8 mouse cellular contexts compared by ENCODE assay signal in genomic region chr15:89078208-89078836, GRCm38 (mm10). TPM values are rescaled to one million over a fixed set of nuclear protein-coding genes. Genes with fewer than 3 reads are reported as not detected.
DNase-seq lines count a peak whose midpoint lies in the region; ATAC-seq and TF ChIP-seq lines count a peak whose summit lies in the region.

No protein-coding gene starts in this region.

- peak; percentile 43 to 72; a peak in 2 of 4 replicates for TF ChIP-seq POLR2A in MEL (IDR thresholded peaks at IDR 0.05; ENCODE audit: control insufficient read depth in 1 of 2, insufficient read depth in 1 of 2, low read depth in 1 of 2, low read length in 2 of 2, poor library complexity in 1 of 2)
- TF ChIP-seq POLR2A in kidney, adult 2 months (IDR thresholded peaks at IDR 0.05; ENCODE audit: low read depth, low read length) = no peak

- no peaks in the 10 kb centered on the region for H3K9me3 ChIP-seq in MEL (replicated peaks; ENCODE audit: insufficient read depth, low read length)
- H3K9me3 ChIP-seq in lung, embryonic 15.5 days = no peaks in the 10 kb centered on the region

- 11% methylated on average over 9 of the region's 9 CpGs for WGBS in kidney, adult 2 months
- WGBS in lung, embryonic 15.5 days = 53% methylated on average over 9 of the region's 9 CpGs

- H3K9ac ChIP-seq in MEL (ENCODE audit: control insufficient read depth, low read depth, low read length, poor library complexity, severe bottlenecking) = peak overlapping the region; percentile 92
- H3K9ac ChIP-seq in lung, embryonic 15.5 days = no peak overlapping the region

- H3K79me2 ChIP-seq in MEL (ENCODE audit: control insufficient read depth, insufficient read depth, low read length, poor library complexity) = peaks cover 22% of the 10 kb centered on the region

- peaks cover 0 to 24% of the 10 kb centered on the region in 2 experiments; a peak in 3 of 4 replicates for H3K4me1 ChIP-seq in MEL (ENCODE audit: control insufficient read depth in 1 of 2, insufficient read depth in 2 of 2, low read length in 2 of 2)
- peaks cover 13% of the 10 kb centered on the region for H3K4me1 ChIP-seq in kidney, adult 2 months (ENCODE audit: control insufficient read depth, insufficient read depth, low read length)
- H3K4me1 ChIP-seq in lung, embryonic 15.5 days = peaks cover 39% of the 10 kb centered on the region

- H3K4me3 ChIP-seq in MEL (ENCODE audit: control insufficient read depth in 1 of 2, insufficient read depth in 1 of 2, low read depth in 2 of 2, low read length in 2 of 2) = peak overlapping the region; percentile 91 to 95
- H3K4me3 ChIP-seq in kidney, adult 2 months (ENCODE audit: insufficient read depth, low read depth, low read length) = peak overlapping the region; percentile 26; the same call in 1 of the 2 replicates
- H3K4me3 ChIP-seq in lung, embryonic 15.5 days = no peak overlapping the region

- no peak for TF ChIP-seq EP300 in MEL (IDR thresholded peaks at IDR 0.05; ENCODE audit: low read depth in 1 of 2, low read length in 2 of 2)

- no peak for TF ChIP-seq CTCF in MEL (IDR thresholded peaks at IDR 0.05 in 2 of 3, conservative IDR thresholded peaks at IDR 0.05 in 1 of 3; ENCODE audit: control insufficient read depth in 1 of 3, insufficient read depth in 1 of 3, low read depth in 2 of 3, low read length in 3 of 3, poor library complexity in 1 of 3, severe bottlenecking in 1 of 3)
- TF ChIP-seq CTCF in kidney, adult 2 months (conservative IDR thresholded peaks at IDR 0.05; ENCODE audit: insufficient read depth, insufficient read length, low read depth, low read length) = no peak

- intact Hi-C loops in gastrocnemius, postnatal 14 days (cut with DNase I; ENCODE audit: low total_unique reads) = no loop called here

- H3K27me3 ChIP-seq in MEL (ENCODE audit: control insufficient read depth in 1 of 2, insufficient read depth in 2 of 2, low read length in 2 of 2) = no peaks in the 10 kb centered on the region
- H3K27me3 ChIP-seq in kidney, adult 2 months (replicated peaks; ENCODE audit: control insufficient read depth, insufficient read depth, low read length) = no peaks in the 10 kb centered on the region
- H3K27me3 ChIP-seq in lung, embryonic 15.5 days = no peaks in the 10 kb centered on the region

- peaks cover 7 to 15% of the 10 kb centered on the region in 2 experiments for H3K36me3 ChIP-seq in MEL (ENCODE audit: control insufficient read depth in 1 of 2, insufficient read depth in 2 of 2, low read length in 2 of 2)
- H3K36me3 ChIP-seq in kidney, adult 2 months (ENCODE audit: control insufficient read depth, insufficient read depth, low read length) = no peaks in the 10 kb centered on the region
- H3K36me3 ChIP-seq in lung, embryonic 15.5 days = peaks cover 19% of the 10 kb centered on the region

- peak; percentile 61 for ATAC-seq in granulocyte monocyte progenitor cell, adult 5-6 weeks (replicated peaks; ENCODE audit: poor library complexity, severe bottlenecking)
- ATAC-seq in lung, embryonic 15.5 days (ENCODE audit: borderline replicate concordance, extremely low read depth, low FRiP score, low TSS enrichment) = no peak

- H3K4me2 ChIP-seq in lung, embryonic 15.5 days = peak overlapping the region; percentile 77

- no peak for TF ChIP-seq RAD21 in MEL (IDR thresholded peaks at IDR 0.05; ENCODE audit: low read depth, low read length)

- peak; percentile 84 for DNase-seq in B cell, adult 2 months
- peak; percentile 95 for DNase-seq in MEL (ENCODE audit: low read depth, low spot score)
- peak; percentile 90 for DNase-seq in kidney, adult 2 months
- DNase-seq in spleen, postnatal 10 days (ENCODE audit: low spot score in 2 of 2) = peak; percentile 50 to 80
- DNase-seq in right cerebral cortex, postnatal 10 days (ENCODE audit: low spot score in 2 of 2) = no peak
- DNase-seq in gastrocnemius, postnatal 14 days = no peak

- peak overlapping the region; percentile 73 for H3K27ac ChIP-seq in MEL (ENCODE audit: control insufficient read depth, low read depth, low read length)
- H3K27ac ChIP-seq in kidney, adult 2 months (ENCODE audit: insufficient read depth, low read depth, low read length) = peak overlapping the region; percentile 80
- no peak overlapping the region for H3K27ac ChIP-seq in lung, embryonic 15.5 days

TF ChIP-seq in MEL, 35 proteins besides CTCF, POLR2A, EP300 and RAD21 (continues in another document):
- TF ChIP-seq UBTF (IDR thresholded peaks at IDR 0.05; ENCODE audit: borderline replicate concordance, insufficient read depth, low read depth, low read length) (no peak), MYC (IDR thresholded peaks at IDR 0.05; ENCODE audit: low read depth, low read length) (0 out of 2 replicates have a peak, but pooled peaks have one; percentile 20), MXI1 (IDR thresholded peaks at IDR 0.05; ENCODE audit: low read depth, low read length) (peak; percentile 87), MYB (IDR thresholded peaks at IDR 0.05; ENCODE audit: low read depth, low read length) (no peak), HCFC1 (IDR thresholded peaks at IDR 0.05; ENCODE audit: low read depth, low read length) (peak; percentile 63; the same call in 1 of the 2 replicates), GABPA (IDR thresholded peaks at IDR 0.05; ENCODE audit: low read depth, low read length) (no peak), MAX (IDR thresholded peaks at IDR 0.05; ENCODE audit: low read length) (peak; percentile 46; the same call in 1 of the 2 replicates), USF1 (IDR thresholded peaks at IDR 0.05; ENCODE audit: low read depth, low read length) (no peak), POLR2AphosphoS2 (IDR thresholded peaks at IDR 0.05; ENCODE audit: low read length) (peak; percentile 76), USF2 (IDR thresholded peaks at IDR 0.05; ENCODE audit: borderline replicate concordance in 1 of 2, insufficient read depth in 1 of 2, low read depth in 1 of 2, low read length in 2 of 2) (no peak), E2F4 (IDR thresholded peaks at IDR 0.05; ENCODE audit: borderline replicate concordance, low read depth, low read length) (no peak), BHLHE40 (IDR thresholded peaks at IDR 0.05; ENCODE audit: borderline replicate concordance, low read depth, low read length) (no peak), TBP (IDR thresholded peaks at IDR 0.05; ENCODE audit: low read depth, low read length) (peak; percentile 83), ELF1 (IDR thresholded peaks at IDR 0.05; ENCODE audit: low read depth, low read length) (peak; percentile 87), SIN3A (IDR thresholded peaks at IDR 0.05; ENCODE audit: low read length) (peak; percentile 90), MAZ (IDR thresholded peaks at IDR 0.05; ENCODE audit: low read depth, low read length) (no peak)

RNA-seq across cellular contexts. Expression of gene Trabd, which starts 3.4 kb away (rescaled TPM):
- 43.1 and 45.9 TPM in 2 replicates for total RNA-seq in MEL (2012; rRNA removed)
- polyA plus RNA-seq in MEL (2012; ENCODE audit: insufficient read depth in 1 of 2, insufficient read length in 2 of 2, low read depth in 1 of 2, low replicate concordance in 2 of 2, missing spikeins in 1 of 2) = 10 to 100 TPM in 1 of 2 experiments, not detected in 1; 81.4 TPM
- total RNA-seq in granulocyte monocyte progenitor cell, adult 5-6 weeks (2014; fragmentation: Nextera tagmentation) = 38.0 and 44.2 TPM in 2 replicates
- 36.9 and 39.8 TPM in 2 replicates for total RNA-seq in granulocyte monocyte progenitor cell, adult 5-6 weeks (2017)
- polyA plus RNA-seq in kidney, adult 2 months (2012; rRNA removed) = 47.2 and 51.0 TPM in 2 replicates
- polyA plus RNA-seq in lung, embryonic 15.5 days (2015; fragmentation: Nextera tagmentation; extraction: Ambion mirVana) = 48.7 and 53.6 TPM in 2 replicates
- 10 to 100 TPM; 20.4 to 23.6 TPM for total RNA-seq in gastrocnemius, postnatal 14 days (2021)

RNA-seq across cellular contexts. Expression of gene Selenoo, which starts 10.6 kb away (rescaled TPM):
- 13.6 and 17.3 TPM in 2 replicates for total RNA-seq in MEL (2012; rRNA removed)
- polyA plus RNA-seq in MEL (2012; ENCODE audit: insufficient read depth in 1 of 2, insufficient read length in 2 of 2, low read depth in 1 of 2, low replicate concordance in 2 of 2, missing spikeins in 1 of 2) = 10 to 100 TPM in 1 of 2 experiments, not detected in 1; 16.6 TPM
- 11.6 and 21.8 TPM in 2 replicates for total RNA-seq in granulocyte monocyte progenitor cell, adult 5-6 weeks (2014; fragmentation: Nextera tagmentation)
- total RNA-seq in granulocyte monocyte progenitor cell, adult 5-6 weeks (2017) = 13.6 and 16.2 TPM in 2 replicates
- polyA plus RNA-seq in kidney, adult 2 months (2012; rRNA removed) = 55.9 and 68.7 TPM in 2 replicates
- 16.5 and 17.6 TPM in 2 replicates for polyA plus RNA-seq in lung, embryonic 15.5 days (2015; fragmentation: Nextera tagmentation; extraction: Ambion mirVana)
- 10 to 100 TPM in 1 of 2 experiments, 1 to 10 TPM in 1; 9.8 to 10.1 TPM for total RNA-seq in gastrocnemius, postnatal 14 days (2021)

RNA-seq across cellular contexts. Expression of gene Panx2, which starts 18.8 kb away (rescaled TPM):
- not detected in 2 replicates for total RNA-seq in MEL (2012; rRNA removed)
- not detected for polyA plus RNA-seq in MEL (2012; ENCODE audit: insufficient read depth in 1 of 2, insufficient read length in 2 of 2, low read depth in 1 of 2, low replicate concordance in 2 of 2, missing spikeins in 1 of 2)
- not detected in 2 replicates for total RNA-seq in granulocyte monocyte progenitor cell, adult 5-6 weeks (2014; fragmentation: Nextera tagmentation)
- not detected in 2 replicates for total RNA-seq in granulocyte monocyte progenitor cell, adult 5-6 weeks (2017)
- 0.08 and 0.19 TPM in 2 replicates for polyA plus RNA-seq in kidney, adult 2 months (2012; rRNA removed)
- polyA plus RNA-seq in lung, embryonic 15.5 days (2015; fragmentation: Nextera tagmentation; extraction: Ambion mirVana) = 0.10 and 0.24 TPM in 2 replicates
- under 1 TPM in 1 of 2 experiments, not detected in 1; 0.27 TPM for total RNA-seq in gastrocnemius, postnatal 14 days (2021)

RNA-seq across cellular contexts. Expression of gene Tubgcp6, which starts 44.6 kb away (rescaled TPM):
- 14.4 and 17.5 TPM in 2 replicates for total RNA-seq in MEL (2012; rRNA removed)
- polyA plus RNA-seq in MEL (2012; ENCODE audit: insufficient read depth in 1 of 2, insufficient read length in 2 of 2, low read depth in 1 of 2, low replicate concordance in 2 of 2, missing spikeins in 1 of 2) = 10 to 100 TPM in 1 of 2 experiments, not detected in 1; 25.3 TPM
- 23.4 and 29.2 TPM in 2 replicates for total RNA-seq in granulocyte monocyte progenitor cell, adult 5-6 weeks (2014; fragmentation: Nextera tagmentation)
- 12.6 and 20.2 TPM in 2 replicates for total RNA-seq in granulocyte monocyte progenitor cell, adult 5-6 weeks (2017)
- 17.2 and 24.4 TPM in 2 replicates for polyA plus RNA-seq in kidney, adult 2 months (2012; rRNA removed)
- polyA plus RNA-seq in lung, embryonic 15.5 days (2015; fragmentation: Nextera tagmentation; extraction: Ambion mirVana) = 14.5 and 15.4 TPM in 2 replicates
- 1 to 10 TPM; 7.2 to 7.3 TPM for total RNA-seq in gastrocnemius, postnatal 14 days (2021)

RNA-seq across cellular contexts. Expression of gene Hdac10, which starts 50.2 kb away (rescaled TPM):
- total RNA-seq in MEL (2012; rRNA removed) = 17.9 and 23.3 TPM in 2 replicates
- 10 to 100 TPM in 1 of 2 experiments, not detected in 1; 26.6 TPM for polyA plus RNA-seq in MEL (2012; ENCODE audit: insufficient read depth in 1 of 2, insufficient read length in 2 of 2, low read depth in 1 of 2, low replicate concordance in 2 of 2, missing spikeins in 1 of 2)
- total RNA-seq in granulocyte monocyte progenitor cell, adult 5-6 weeks (2014; fragmentation: Nextera tagmentation) = 11.3 and 14.7 TPM in 2 replicates
- total RNA-seq in granulocyte monocyte progenitor cell, adult 5-6 weeks (2017) = 11.2 and 13.9 TPM in 2 replicates
- polyA plus RNA-seq in kidney, adult 2 months (2012; rRNA removed) = 26.5 and 27.7 TPM in 2 replicates
- 21.7 and 24.3 TPM in 2 replicates for polyA plus RNA-seq in lung, embryonic 15.5 days (2015; fragmentation: Nextera tagmentation; extraction: Ambion mirVana)
- total RNA-seq in gastrocnemius, postnatal 14 days (2021) = 1 to 10 TPM; 5.6 to 6.2 TPM

Comparison
In these comparisons a context has a peak if more than half of its experiments do, and no peak if none do; other contexts are left out.
1. DNase-seq: peak in B cell, adult 2 months (2 of 2), MEL (single experiment), kidney, adult 2 months (single experiment) and spleen, postnatal 10 days (2 of 2); none in right cerebral cortex, postnatal 10 days (0 of 2) and gastrocnemius, postnatal 14 days (single experiment).